Mouse (Mus musculus): Measurements from ENCODE around the gene Tmem178b. TPM values are rescaled to one million over a fixed set of nuclear protein-coding genes. Genes with fewer than 3 reads are reported as not detected.

The Tmem178b gene
- 0.01 TPM in 1 of 2 replicates, not detected in the other for polyA plus RNA-seq (2012)

DNA sequence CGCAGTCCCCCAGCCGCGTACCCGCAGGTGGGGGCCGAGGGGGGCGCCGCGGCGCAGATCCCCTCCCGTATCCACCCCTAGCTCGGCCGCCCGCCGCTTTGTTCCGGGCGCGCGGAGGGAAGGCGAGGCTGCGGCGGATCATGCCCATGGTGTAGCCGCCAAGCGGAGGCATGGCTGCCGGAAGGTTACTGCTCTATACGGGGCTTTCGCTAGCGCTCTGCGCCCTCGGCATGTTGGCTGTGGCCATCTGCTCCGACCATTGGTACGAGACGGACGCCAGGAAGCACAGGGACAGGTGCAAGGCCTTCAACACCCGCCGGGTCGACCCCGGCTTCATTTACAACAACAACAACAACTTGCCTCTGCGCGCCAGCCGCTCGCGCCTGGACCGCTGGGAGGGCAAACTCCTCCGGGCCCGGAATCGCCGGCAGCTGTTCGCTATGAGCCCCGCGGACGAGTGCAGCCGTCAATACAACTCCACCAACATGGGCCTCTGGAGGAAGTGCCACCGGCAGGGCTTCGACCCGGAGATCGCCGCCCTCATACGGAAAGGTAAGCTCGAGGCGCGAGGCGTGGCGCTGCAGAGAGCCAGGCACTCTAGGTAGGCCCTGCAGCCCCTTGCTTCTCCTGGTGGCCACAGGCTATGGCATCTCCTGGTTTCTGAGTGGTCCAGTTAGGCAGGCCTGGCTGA, at the start of gene Tmem178b:
Tmem178b (plus strand) TSS at position 371 of the 691 bp plus-strand sequence.
- no peak for TF ChIP-seq TAL1 (IDR thresholded peaks at IDR 0.05; ENCODE audit: low read length)
- no peak for TF ChIP-seq GATA1 (IDR thresholded peaks at IDR 0.05; ENCODE audit: low read length)
- Histone ChIP-seq H3K36me3 (ENCODE audit: control insufficient read depth) (no peaks in the 10 kb centered on the region), H3K4me3 (replicated peaks) (no peak within 1 kb of the TSS), H3K4me1 (ENCODE audit: control insufficient read depth) (no peaks in the 10 kb centered on the region), H3K9me3 (ENCODE audit: control insufficient read depth, low read length) (no peaks in the 10 kb centered on the region), H3K27me3 (ENCODE audit: control insufficient read depth) (peaks cover 68% of the 10 kb centered on the region)

DNA sequence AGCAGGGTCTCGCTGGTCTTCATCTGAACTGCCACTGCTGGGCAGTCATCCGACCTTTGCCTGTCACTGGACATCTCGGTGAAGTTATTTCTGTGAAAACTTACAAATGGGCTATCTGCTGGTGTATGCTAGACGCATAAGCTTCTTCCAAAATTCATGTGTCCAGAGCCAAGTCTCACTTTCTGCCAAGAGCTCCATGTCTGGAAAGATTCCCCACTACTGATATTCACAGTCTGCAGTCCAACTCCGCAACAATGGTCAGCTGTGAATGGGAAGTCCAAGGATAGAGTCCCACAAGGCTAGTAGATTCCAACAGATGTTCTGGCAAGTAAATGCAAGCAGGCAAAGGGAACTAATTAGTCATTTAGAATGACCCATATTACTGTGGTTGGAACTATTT, 44.3 kb upstream of the Tmem178b start:
- Histone ChIP-seq H3K27me3 (ENCODE audit: control insufficient read depth) (no peaks in the 10 kb centered on the region), H3K4me1 (ENCODE audit: control insufficient read depth) (no peaks in the 10 kb centered on the region), H3K9me3 (ENCODE audit: control insufficient read depth, low read length) (peaks cover 4% of the 10 kb centered on the region; the same call in 1 of the 2 replicates), H3K4me3 (replicated peaks) (no peak overlapping the region), H3K36me3 (ENCODE audit: control insufficient read depth) (no peaks in the 10 kb centered on the region)
- no peak for TF ChIP-seq GATA1 (IDR thresholded peaks at IDR 0.05; ENCODE audit: low read length)
- no peak for TF ChIP-seq TAL1 (IDR thresholded peaks at IDR 0.05; ENCODE audit: low read length)

DNA sequence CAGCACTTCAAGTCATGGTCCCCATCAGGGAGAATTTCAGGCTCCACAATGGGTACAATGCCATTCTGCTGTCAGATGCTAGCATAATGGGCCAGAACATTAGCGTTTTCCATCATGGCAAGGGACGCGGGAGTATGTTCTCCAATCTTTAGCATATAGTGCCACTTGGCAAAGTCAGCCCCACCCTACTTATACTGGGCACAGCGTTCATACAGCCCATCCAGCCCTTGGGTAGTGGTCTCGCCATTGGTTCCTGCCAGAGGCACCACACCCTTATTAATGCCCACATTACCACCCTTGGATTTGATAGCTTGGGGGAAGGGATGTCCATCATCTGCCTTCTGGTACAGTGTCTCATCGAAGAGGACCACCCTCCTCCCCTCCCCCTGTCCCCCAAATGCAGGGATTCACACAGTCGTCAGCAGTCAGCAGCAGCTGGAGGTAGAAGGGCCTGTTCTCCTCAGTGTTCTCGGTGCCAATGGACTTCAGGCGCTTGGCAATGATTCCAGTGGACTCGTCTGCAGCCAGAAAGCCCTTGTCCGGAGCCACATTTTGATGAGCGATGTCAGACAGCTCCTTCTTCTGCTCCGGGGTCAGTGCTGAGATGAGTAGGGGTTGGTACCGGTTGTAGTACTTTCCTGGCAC, 29.3 kb upstream of the Tmem178b start:
- TF ChIP-seq GATA1 (IDR thresholded peaks at IDR 0.05; ENCODE audit: low read length) (no peak), TAL1 (IDR thresholded peaks at IDR 0.05; ENCODE audit: low read length) (no peak)
- Histone ChIP-seq H3K36me3 (ENCODE audit: control insufficient read depth) (no peaks in the 10 kb centered on the region), H3K4me1 (ENCODE audit: control insufficient read depth) (no peaks in the 10 kb centered on the region), H3K27me3 (ENCODE audit: control insufficient read depth) (no peaks in the 10 kb centered on the region), H3K4me3 (replicated peaks) (no peak overlapping the region), H3K9me3 (ENCODE audit: control insufficient read depth, low read length) (peaks cover 13% of the 10 kb centered on the region; the same call in 1 of the 2 replicates)

DNA sequence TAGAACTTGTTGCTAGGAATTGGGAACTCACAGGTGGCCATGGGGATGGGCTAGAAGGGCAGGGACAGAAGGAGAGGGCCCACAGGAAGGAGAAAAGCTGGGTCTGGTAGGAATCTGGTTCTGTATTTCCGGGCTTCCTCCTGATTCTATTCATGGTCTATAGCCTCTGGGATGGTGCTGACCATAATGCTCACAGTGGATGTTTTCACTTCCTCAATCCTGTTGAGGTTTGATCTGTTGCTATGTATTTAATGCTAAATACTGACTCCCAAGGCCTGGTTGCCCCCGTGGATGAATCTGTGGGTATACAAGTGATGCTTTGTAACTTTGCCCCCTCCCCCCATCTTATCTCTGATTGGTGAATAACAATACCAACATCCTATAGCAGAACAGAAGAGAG, 25.5 kb upstream of the Tmem178b start:
- Histone ChIP-seq H3K4me3 (replicated peaks) (no peak overlapping the region), H3K9me3 (ENCODE audit: control insufficient read depth, low read length) (peaks cover 15% of the 10 kb centered on the region; the same call in 1 of the 2 replicates), H3K36me3 (ENCODE audit: control insufficient read depth) (no peaks in the 10 kb centered on the region), H3K4me1 (ENCODE audit: control insufficient read depth) (no peaks in the 10 kb centered on the region), H3K27me3 (ENCODE audit: control insufficient read depth) (no peaks in the 10 kb centered on the region)
- no peak for TF ChIP-seq GATA1 (IDR thresholded peaks at IDR 0.05; ENCODE audit: low read length)
- no peak for TF ChIP-seq TAL1 (IDR thresholded peaks at IDR 0.05; ENCODE audit: low read length)

DNA sequence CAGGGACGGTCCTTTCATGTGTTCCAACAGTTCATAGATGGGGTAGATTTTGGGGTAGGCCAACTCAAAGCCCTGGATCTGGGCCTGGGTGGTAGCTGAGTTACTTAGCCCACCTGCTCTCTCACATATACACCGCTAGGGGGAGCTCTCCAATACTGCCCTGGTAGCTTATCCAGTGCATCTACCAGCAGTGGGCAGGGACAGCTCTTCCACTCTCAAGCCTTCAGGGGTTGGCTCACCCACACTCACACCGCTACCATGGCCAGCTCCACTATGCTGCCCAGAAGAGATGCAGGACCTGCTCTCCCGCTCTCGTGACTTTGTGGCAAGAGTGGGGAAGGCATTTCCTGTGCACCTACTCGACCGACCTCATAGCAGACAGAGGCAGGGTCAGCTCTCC, 24.3 kb upstream of the Tmem178b start:
- H3K36me3 ChIP-seq (ENCODE audit: control insufficient read depth) = no peaks in the 10 kb centered on the region
- no peak overlapping the region for H3K4me3 ChIP-seq (replicated peaks)
- no peaks in the 10 kb centered on the region for H3K4me1 ChIP-seq (ENCODE audit: control insufficient read depth)
- H3K9me3 ChIP-seq (ENCODE audit: control insufficient read depth, low read length) = peaks cover 7% of the 10 kb centered on the region; the same call in 1 of the 2 replicates
- H3K27me3 ChIP-seq (ENCODE audit: control insufficient read depth) = no peaks in the 10 kb centered on the region
- TF ChIP-seq GATA1 (IDR thresholded peaks at IDR 0.05; ENCODE audit: low read length) = no peak

DNA sequence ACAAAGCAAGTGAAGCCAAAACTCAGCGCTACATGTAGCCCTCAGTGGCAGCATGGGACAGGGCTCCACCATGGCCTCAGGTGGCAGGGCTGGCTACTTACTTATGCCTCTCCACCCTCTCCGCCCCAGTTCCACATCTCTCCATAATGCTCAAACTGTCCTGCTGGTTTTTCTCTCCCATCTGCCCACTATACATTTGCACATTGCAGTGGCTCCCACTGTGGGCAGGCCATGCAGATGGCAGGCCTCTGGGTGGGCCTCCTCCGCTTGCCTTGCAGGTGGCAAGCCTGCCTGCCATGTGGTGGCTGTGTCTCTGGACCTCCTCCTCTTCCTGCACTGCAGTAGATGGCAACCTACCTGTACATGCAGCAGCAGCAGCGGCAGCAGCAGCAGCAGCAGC, 23.4 kb upstream of the Tmem178b start:
- no peak for TF ChIP-seq GATA1 (IDR thresholded peaks at IDR 0.05; ENCODE audit: low read length)
- TF ChIP-seq TAL1 (IDR thresholded peaks at IDR 0.05; ENCODE audit: low read length) = no peak
- H3K36me3 ChIP-seq (ENCODE audit: control insufficient read depth) = no peaks in the 10 kb centered on the region
- no peaks in the 10 kb centered on the region for H3K27me3 ChIP-seq (ENCODE audit: control insufficient read depth)

DNA sequence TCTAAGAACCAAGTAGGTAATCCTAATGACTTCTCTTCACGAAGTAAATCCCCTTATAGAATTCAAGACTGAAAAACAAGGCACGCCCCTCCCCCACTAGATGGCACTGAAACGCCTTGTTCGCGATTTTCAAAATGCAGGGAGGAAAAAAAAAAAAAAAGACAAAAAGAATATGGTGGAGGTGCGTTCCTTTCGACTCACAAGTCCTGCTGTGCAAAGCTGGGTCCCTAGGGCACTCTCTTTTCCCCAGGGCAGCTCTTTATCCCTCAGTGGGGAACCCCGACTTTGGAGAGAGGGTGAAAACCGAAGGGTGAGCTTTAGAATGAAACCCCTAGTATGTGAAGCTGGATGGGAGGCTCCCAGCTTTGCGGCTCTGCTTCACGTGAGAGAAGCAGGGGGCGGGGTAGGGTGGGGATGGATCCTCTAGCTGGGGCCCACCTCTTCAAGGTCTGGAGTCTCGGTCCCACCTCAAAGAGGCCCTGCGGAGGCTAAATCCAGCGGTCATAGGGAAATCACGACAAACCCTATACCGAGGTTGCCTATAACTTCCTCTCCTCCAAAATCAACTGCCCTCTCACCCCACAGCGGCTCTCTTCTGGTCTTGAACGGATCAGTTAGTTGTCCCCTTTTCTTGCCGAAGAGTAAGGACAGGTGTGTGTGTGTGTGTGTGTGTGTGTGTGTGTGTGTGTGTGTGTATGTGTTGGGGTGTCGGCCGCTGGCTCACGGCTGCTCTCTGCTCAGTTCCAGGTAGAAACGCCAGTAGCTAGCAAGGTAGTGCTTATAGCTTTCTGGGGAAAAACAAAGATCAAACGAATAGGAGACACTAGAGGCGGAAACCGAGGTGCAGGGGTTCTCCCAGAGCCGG, 2.6 kb upstream of the Tmem178b start:
- Histone ChIP-seq H3K4me3 (replicated peaks) (no peak overlapping the region), H3K4me1 (ENCODE audit: control insufficient read depth) (no peaks in the 10 kb centered on the region), H3K27me3 (ENCODE audit: control insufficient read depth) (peaks cover 68% of the 10 kb centered on the region), H3K9me3 (ENCODE audit: control insufficient read depth, low read length) (no peaks in the 10 kb centered on the region), H3K36me3 (ENCODE audit: control insufficient read depth) (no peaks in the 10 kb centered on the region)
- TF ChIP-seq TAL1 (IDR thresholded peaks at IDR 0.05; ENCODE audit: low read length) (no peak), GATA1 (IDR thresholded peaks at IDR 0.05; ENCODE audit: low read length) (no peak)

More for the DNA sequence above, 23.4 kb upstream of the Tmem178b start:
- H3K4me1 ChIP-seq (ENCODE audit: control insufficient read depth) = no peaks in the 10 kb centered on the region
- peaks cover 3% of the 10 kb centered on the region; the same call in 1 of the 2 replicates for H3K9me3 ChIP-seq (ENCODE audit: control insufficient read depth, low read length)
- no peak overlapping the region for H3K4me3 ChIP-seq (replicated peaks)

DNA sequence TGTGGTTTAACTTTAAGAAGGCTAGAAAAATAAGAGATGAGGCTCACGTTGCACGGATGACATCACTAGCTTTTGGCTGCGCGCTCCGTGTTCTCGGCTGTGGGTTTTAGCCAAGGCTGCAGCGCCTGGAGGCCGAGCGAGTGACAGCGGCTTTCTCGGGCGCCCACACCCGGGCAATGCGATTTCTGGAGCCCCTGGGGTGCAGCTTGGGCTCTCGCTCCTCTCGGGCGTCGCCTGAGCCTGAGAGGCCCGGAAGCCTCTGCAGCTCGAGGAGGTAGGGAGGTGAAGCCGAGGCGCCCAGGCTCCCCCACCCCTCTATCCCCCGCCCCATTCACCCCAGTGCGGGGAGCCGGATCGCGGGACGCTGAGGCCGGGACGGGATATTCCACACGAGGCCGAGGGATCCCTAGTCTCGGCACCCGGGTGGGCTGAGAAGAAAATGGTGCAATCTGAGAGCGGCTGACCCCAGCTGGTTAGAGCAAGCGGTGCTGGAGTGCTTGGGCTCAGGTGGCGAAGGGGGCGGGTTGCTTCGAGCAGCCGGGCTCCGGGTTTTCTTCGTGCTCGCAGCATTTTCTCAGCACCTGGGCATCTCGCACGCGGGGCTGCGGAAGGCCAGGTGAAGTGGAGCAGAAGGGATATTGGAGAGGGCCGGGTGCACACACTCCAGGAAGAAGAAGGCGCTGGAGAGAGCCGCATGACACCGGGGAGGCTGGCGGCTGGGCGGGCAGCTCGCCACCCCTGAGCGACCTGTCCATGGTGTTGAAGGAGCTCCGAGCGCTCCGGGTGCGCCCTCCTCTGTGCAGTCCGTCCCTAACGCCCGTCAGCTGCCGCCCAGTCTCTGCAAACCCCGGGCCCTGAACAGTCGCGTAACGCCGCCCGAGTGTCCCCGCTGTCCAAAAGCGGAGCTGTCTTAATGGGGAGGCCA, 1.4 kb upstream of the Tmem178b start:
- peaks cover 68% of the 10 kb centered on the region for H3K27me3 ChIP-seq (ENCODE audit: control insufficient read depth)
- TF ChIP-seq GATA1 (IDR thresholded peaks at IDR 0.05; ENCODE audit: low read length) (no peak), TAL1 (IDR thresholded peaks at IDR 0.05; ENCODE audit: low read length) (no peak)
- H3K36me3 ChIP-seq (ENCODE audit: control insufficient read depth) = no peaks in the 10 kb centered on the region
- H3K4me3 ChIP-seq (replicated peaks) = no peak overlapping the region
- no peaks in the 10 kb centered on the region for H3K4me1 ChIP-seq (ENCODE audit: control insufficient read depth)
- H3K9me3 ChIP-seq (ENCODE audit: control insufficient read depth, low read length) = no peaks in the 10 kb centered on the region
